ENCODE assay signal across 17 mouse cellular contexts in genomic region chr1:160789876-160790275, GRCm38 (mm10). TPM values are rescaled to one million over a fixed set of nuclear protein-coding genes. Genes with fewer than 3 reads are reported as not detected.
DNase-seq lines count a peak whose midpoint lies in the region; ATAC-seq and TF ChIP-seq lines count a peak whose summit lies in the region.
"Had no signal": no experiment of that assay in that cellular context is flagged by ENCODE, and none has a peak within 500 bp of the region (broad histone marks: within the 10 kb centered on the region; RNA-seq: fewer than 3 reads in every experiment).

No protein-coding gene starts in this region.

- H3K27ac ChIP-seq in lung, embryonic 14.5 days (ENCODE audit: low read depth), result no peak overlapping the region
- H3K27ac ChIP-seq: forebrain, embryonic 15.5 days; kidney, embryonic 15.5 days; limb, embryonic 12.5 days; neural tube, embryonic 13.5 days had no signal

- peak; percentile 13; the same call in 1 of the 2 replicates for TF ChIP-seq CTCF in lung, embryonic 14.5 days (IDR thresholded peaks at IDR 0.05; ENCODE audit: low read depth)

- H3K9me3 ChIP-seq in lung, embryonic 14.5 days (ENCODE audit: low read depth, low read length), result no peaks in the 10 kb centered on the region
- H3K9me3 ChIP-seq: forebrain, embryonic 15.5 days; kidney, embryonic 15.5 days; limb, embryonic 12.5 days; neural tube, embryonic 13.5 days had no signal

- H3K27me3 ChIP-seq in lung, embryonic 14.5 days (ENCODE audit: insufficient read depth, low read length), result no peaks in the 10 kb centered on the region
- H3K27me3 ChIP-seq: forebrain, embryonic 15.5 days; kidney, embryonic 15.5 days; limb, embryonic 12.5 days had no signal

- no peak overlapping the region for H3K9ac ChIP-seq in lung, embryonic 14.5 days
- H3K9ac ChIP-seq: forebrain, embryonic 15.5 days; kidney, embryonic 15.5 days; limb, embryonic 12.5 days; neural tube, embryonic 13.5 days had no signal

- H3K4me1 ChIP-seq in lung, embryonic 14.5 days (ENCODE audit: insufficient read depth), result no peaks in the 10 kb centered on the region

- no peak overlapping the region for H3K4me3 ChIP-seq in lung, embryonic 14.5 days (ENCODE audit: low read depth, low read length)
- H3K4me3 ChIP-seq: forebrain, embryonic 15.5 days; kidney, embryonic 15.5 days; limb, embryonic 12.5 days; neural tube, embryonic 13.5 days had no signal

- ATAC-seq in CD4-positive, CD25-positive, alpha-beta regulatory T cell, adult 4 months, result no peak
- ATAC-seq in lung, embryonic 14.5 days (ENCODE audit: insufficient read depth), result no peak
- ATAC-seq in monocyte, adult 5-6 weeks (replicated peaks; ENCODE audit: insufficient number of reproducible peaks, low FRiP score, low TSS enrichment, poor library complexity, severe bottlenecking), result no peak
- ATAC-seq: forebrain, embryonic 15.5 days had no signal

- no peaks in the 10 kb centered on the region for H3K36me3 ChIP-seq in lung, embryonic 14.5 days (ENCODE audit: insufficient read depth)
- H3K36me3 ChIP-seq: forebrain, embryonic 15.5 days; kidney, embryonic 15.5 days; limb, embryonic 12.5 days; neural tube, embryonic 13.5 days had no signal

- DNase-seq in CD4-positive, CD25-positive, alpha-beta regulatory T cell, adult 2 months (ENCODE audit: low read depth, low spot score), result peak; percentile 56
- no peak for DNase-seq in lung, embryonic 14.5 days
- no peak for DNase-seq in lung, postnatal 36 days
- peak; percentile 46 for DNase-seq in R1 (ENCODE audit: low read depth, low spot score)
- DNase-seq in naive thymus-derived CD4-positive, alpha-beta T cell, adult 2 months (ENCODE audit: low read depth), result peak; percentile 31
- no peak for DNase-seq in ovary, adult 18-20 months (ENCODE audit: low spot score)
- DNase-seq: cerebellum, adult 8-10 months; gastrocnemius, postnatal 14 days; kidney, postnatal 4 days; lung, postnatal 14 days; right cerebral cortex, postnatal 25 days had no signal

- WGBS in lung, embryonic 14.5 days, result 77% methylated on average over 3 of the region's 3 CpGs

- no peak overlapping the region for H3K4me2 ChIP-seq in lung, embryonic 14.5 days
- H3K4me2 ChIP-seq: forebrain, embryonic 15.5 days; kidney, embryonic 15.5 days; limb, embryonic 12.5 days; neural tube, embryonic 13.5 days had no signal

RNA-seq across cellular contexts. Expression of gene Rabgap1l, which starts 3.1 kb away (rescaled TPM):
- polyA plus RNA-seq in CD4-positive, CD25-positive, alpha-beta regulatory T cell, adult 4 months (2017; shearing (Covaris generic)), result 100 to 1,000 TPM; 268 to 348 TPM
- polyA plus RNA-seq in lung, embryonic 14.5 days (2014; fragmentation: Nextera tagmentation; extraction: Ambion mirVana), result 18.9 and 19.3 TPM in 2 replicates
- total RNA-seq in monocyte, adult 5-6 weeks (2017), result 136 to 229 TPM (median 184 TPM) in 3 replicates

Comparison
In these comparisons a context has a peak if more than half of its experiments do, and no peak if none do; other contexts are left out.
1. DNase-seq: peak in CD4-positive, CD25-positive, alpha-beta regulatory T cell, adult 2 months (single experiment), R1 (single experiment) and naive thymus-derived CD4-positive, alpha-beta T cell, adult 2 months (single experiment); none in lung, embryonic 14.5 days (single experiment), lung, postnatal 36 days (single experiment) and ovary, adult 18-20 months (single experiment).
2. RNA of gene Rabgap1l, which starts 3.1 kb away (polyA plus RNA-seq): 268 to 348 TPM in CD4-positive, CD25-positive, alpha-beta regulatory T cell, adult 4 months; 18.9 to 19.3 TPM in lung, embryonic 14.5 days; every median in the first group is over 10 times any median in the second.